Mouse (Mus musculus) MEL (cell line): ENCODE measurements around the gene Baiap2l2. TPM values are rescaled to one million over a fixed set of nuclear protein-coding genes. Genes with fewer than 3 reads are reported as not detected.

Source experiments
- DNase-seq: peaks from one replicate; pipeline ENCODE4 v3.0.0; 2011; ENCODE audit warnings: low read depth, low spot score
- H3K27ac ChIP-seq: 2 replicates; pipeline ENCODE4 v1.5.1; 2012; ENCODE audit warnings: low read depth, mild to moderate bottlenecking, control low read depth, low read length, moderate library complexity; ENCODE audit not compliant: control insufficient read depth
- H3K27me3 ChIP-seq, 2 experiments: fragments of 150-350 bp in 1 of 2; sonication (generic) in 1 of 2; 2 replicates each; pipeline ENCODE4 v1.6.1; 2012; ENCODE audit warnings: low read length in 2 of 2, mild to moderate bottlenecking in 2 of 2, improper control_type of control experiment in 1 of 2, moderate library complexity in 1 of 2; ENCODE audit not compliant: insufficient read depth in 2 of 2, control insufficient read depth in 1 of 2
- H3K36me3 ChIP-seq, 2 experiments: 2 replicates each; pipeline ENCODE4 v1.6.1; 2012 to 2014; ENCODE audit warnings: low read length in 2 of 2, improper control_type of control experiment in 1 of 2, inconsistent platforms in 1 of 2, mild to moderate bottlenecking in 1 of 2; ENCODE audit not compliant: insufficient read depth in 2 of 2, control insufficient read depth in 1 of 2
- H3K4me1 ChIP-seq, 2 experiments: fragments of 150-350 bp in 1 of 2; sonication (generic) in 1 of 2; 2 replicates each; pipeline ENCODE4 v1.6.1; 2012; ENCODE audit warnings: low read length in 2 of 2, improper control_type of control experiment in 1 of 2, mild to moderate bottlenecking in 1 of 2; ENCODE audit not compliant: insufficient read depth in 2 of 2, control insufficient read depth in 1 of 2
- H3K4me3 ChIP-seq, 2 experiments: fragments of 150-350 bp in 1 of 2; sonication (generic) in 1 of 2; 2 replicates each; pipeline ENCODE4 v1.5.1; 2012; ENCODE audit warnings: low read depth in 2 of 2, low read length in 2 of 2, mild to moderate bottlenecking in 2 of 2, moderate library complexity in 2 of 2, control low read depth in 1 of 2, improper control_type of control experiment in 1 of 2; ENCODE audit not compliant: control insufficient read depth in 1 of 2, insufficient read depth in 1 of 2
- H3K79me2 ChIP-seq: 2 replicates; pipeline ENCODE4 v1.6.1; 2012; ENCODE audit warnings: mild to moderate bottlenecking, low read length, moderate library complexity; ENCODE audit not compliant: control insufficient read depth, poor library complexity, insufficient read depth
- H3K9ac ChIP-seq: 2 replicates; pipeline ENCODE4 v1.6.1; 2012; ENCODE audit warnings: low read depth, mild to moderate bottlenecking, control low read depth, low read length, moderate library complexity; ENCODE audit not compliant: control insufficient read depth, poor library complexity, severe bottlenecking
- H3K9me3 ChIP-seq: fragments of 150-350 bp; sonication (generic); replicated peaks from 2 replicates; pipeline ENCODE4 v1.6.1; 2012; ENCODE audit warnings: mild to moderate bottlenecking, low read length, improper control_type of control experiment, moderate library complexity; ENCODE audit not compliant: insufficient read depth
- BHLHE40 ChIP-seq: IDR thresholded peaks from 2 replicates; pipeline ENCODE4 v1.6.1; 2012; ENCODE audit warnings: low read depth, mild to moderate bottlenecking, inconsistent platforms, low read length, improper control_type of control experiment, borderline replicate concordance
- CHD1 ChIP-seq: IDR thresholded peaks from 2 replicates; pipeline ENCODE4 v1.6.1; 2012; ENCODE audit warnings: low read depth, mild to moderate bottlenecking, inconsistent platforms, low read length, improper control_type of control experiment
- CHD2 ChIP-seq: IDR thresholded peaks from 2 replicates; pipeline ENCODE4 v1.6.1; 2011; ENCODE audit warnings: low read length, improper control_type of control experiment
- EP300 ChIP-seq, 2 experiments: IDR thresholded peaks; 2 replicates each; pipeline ENCODE4 v1.6.1; 2011; ENCODE audit warnings: improper control_type of control experiment in 2 of 2, low read length in 2 of 2, low read depth in 1 of 2, mild to moderate bottlenecking in 1 of 2
- ETS1 ChIP-seq: IDR thresholded peaks from 2 replicates; pipeline ENCODE4 v1.6.1; 2012; ENCODE audit warnings: low read depth, mild to moderate bottlenecking, inconsistent platforms, low read length, improper control_type of control experiment, moderate library complexity
- GABPA ChIP-seq: IDR thresholded peaks from 2 replicates; pipeline ENCODE4 v1.6.1; 2012; ENCODE audit warnings: low read depth, mild to moderate bottlenecking, inconsistent platforms, low read length, improper control_type of control experiment, moderate library complexity
- HCFC1 ChIP-seq: IDR thresholded peaks from 2 replicates; pipeline ENCODE4 v1.6.1; 2012; ENCODE audit warnings: low read depth, mild to moderate bottlenecking, inconsistent platforms, low read length, improper control_type of control experiment, moderate library complexity
- MAX ChIP-seq: IDR thresholded peaks from 2 replicates; pipeline ENCODE4 v1.6.1; 2011; ENCODE audit warnings: low read length, improper control_type of control experiment
- MAZ ChIP-seq: IDR thresholded peaks from 2 replicates; pipeline ENCODE4 v1.6.1; 2012; ENCODE audit warnings: low read depth, mild to moderate bottlenecking, inconsistent platforms, low read length, improper control_type of control experiment
- MEF2A ChIP-seq: IDR thresholded peaks from 2 replicates; pipeline ENCODE4 v1.6.1; 2014; ENCODE audit warnings: low read depth, mild to moderate bottlenecking, inconsistent platforms, low read length, improper control_type of control experiment; ENCODE audit not compliant: poor library complexity, insufficient replicate concordance, severe bottlenecking; ENCODE audit errors: extremely low read depth
- MXI1 ChIP-seq: IDR thresholded peaks from 2 replicates; pipeline ENCODE4 v1.6.1; 2011; ENCODE audit warnings: mild to moderate bottlenecking, low read depth, low read length, improper control_type of control experiment
- MYB ChIP-seq: IDR thresholded peaks from 2 replicates; pipeline ENCODE4 v1.6.1; 2011; ENCODE audit warnings: mild to moderate bottlenecking, low read depth, low read length, improper control_type of control experiment
- MYC ChIP-seq: IDR thresholded peaks from 2 replicates; pipeline ENCODE4 v1.6.1; 2011; ENCODE audit warnings: low read depth, mild to moderate bottlenecking, low read length, improper control_type of control experiment, moderate library complexity
- NELFE ChIP-seq: IDR thresholded peaks from 2 replicates; pipeline ENCODE4 v1.6.1; 2011; ENCODE audit warnings: low read depth, low read length, improper control_type of control experiment
- NRF1 ChIP-seq: IDR thresholded peaks from 2 replicates; pipeline ENCODE4 v1.6.1; 2014; ENCODE audit warnings: low read depth, mild to moderate bottlenecking, inconsistent platforms, low read length, improper control_type of control experiment, moderate library complexity; ENCODE audit not compliant: poor library complexity, insufficient read depth, severe bottlenecking
- POLR2A ChIP-seq, 2 experiments: IDR thresholded peaks; 2 replicates each; pipeline ENCODE4 v1.6.1; 2011 to 2012; ENCODE audit warnings: low read length in 2 of 2, mild to moderate bottlenecking in 2 of 2, control low read depth in 1 of 2, improper control_type of control experiment in 1 of 2, low read depth in 1 of 2, moderate library complexity in 1 of 2; ENCODE audit not compliant: control insufficient read depth in 1 of 2, insufficient read depth in 1 of 2, poor library complexity in 1 of 2
- SIN3A ChIP-seq: IDR thresholded peaks from 2 replicates; pipeline ENCODE4 v1.6.1; 2012; ENCODE audit warnings: low read length, improper control_type of control experiment, inconsistent platforms
- USF1 ChIP-seq: IDR thresholded peaks from 2 replicates; pipeline ENCODE4 v1.6.1; 2014; ENCODE audit warnings: low read depth, mild to moderate bottlenecking, inconsistent platforms, low read length, improper control_type of control experiment, moderate library complexity
- USF2 ChIP-seq, 2 experiments: IDR thresholded peaks; 2 replicates each; pipeline ENCODE4 v1.6.1; 2011 to 2012; ENCODE audit warnings: improper control_type of control experiment in 2 of 2, low read length in 2 of 2, borderline replicate concordance in 1 of 2, inconsistent platforms in 1 of 2, low read depth in 1 of 2, mild to moderate bottlenecking in 1 of 2; ENCODE audit not compliant: insufficient read depth in 1 of 2
- ZMIZ1 ChIP-seq: IDR thresholded peaks from 2 replicates; pipeline ENCODE4 v1.6.1; 2012; ENCODE audit warnings: low read depth, mild to moderate bottlenecking, inconsistent platforms, low read length, improper control_type of control experiment, moderate library complexity
- polyA plus RNA-seq, 2 experiments: library from polyadenylated mRNA; stranded (reverse) in 1 of 2; unstranded in 1 of 2; fragments of >175 nt in 1 of 2; fragments of >200 nt in 1 of 2; gene quantifications; 2 replicates each; pipeline versions ENCODE4 v1.2.1 to v1.2.4; 2012; ENCODE audit warnings: low replicate concordance in 2 of 2, low read depth in 1 of 2; ENCODE audit not compliant: insufficient read length in 2 of 2, insufficient read depth in 1 of 2, missing spikeins in 1 of 2
- total RNA-seq: library from RNA; depleted of rRNA; stranded (reverse); fragments of 300-350 nt; gene quantifications from 2 replicates; pipeline ENCODE4 v1.2.3, GENCODE M21; 2012

The Baiap2l2 gene
- total and polyA plus RNA-seq, 3 experiments, result 0.60 to 1.1 TPM; not detected in 1

DNA sequence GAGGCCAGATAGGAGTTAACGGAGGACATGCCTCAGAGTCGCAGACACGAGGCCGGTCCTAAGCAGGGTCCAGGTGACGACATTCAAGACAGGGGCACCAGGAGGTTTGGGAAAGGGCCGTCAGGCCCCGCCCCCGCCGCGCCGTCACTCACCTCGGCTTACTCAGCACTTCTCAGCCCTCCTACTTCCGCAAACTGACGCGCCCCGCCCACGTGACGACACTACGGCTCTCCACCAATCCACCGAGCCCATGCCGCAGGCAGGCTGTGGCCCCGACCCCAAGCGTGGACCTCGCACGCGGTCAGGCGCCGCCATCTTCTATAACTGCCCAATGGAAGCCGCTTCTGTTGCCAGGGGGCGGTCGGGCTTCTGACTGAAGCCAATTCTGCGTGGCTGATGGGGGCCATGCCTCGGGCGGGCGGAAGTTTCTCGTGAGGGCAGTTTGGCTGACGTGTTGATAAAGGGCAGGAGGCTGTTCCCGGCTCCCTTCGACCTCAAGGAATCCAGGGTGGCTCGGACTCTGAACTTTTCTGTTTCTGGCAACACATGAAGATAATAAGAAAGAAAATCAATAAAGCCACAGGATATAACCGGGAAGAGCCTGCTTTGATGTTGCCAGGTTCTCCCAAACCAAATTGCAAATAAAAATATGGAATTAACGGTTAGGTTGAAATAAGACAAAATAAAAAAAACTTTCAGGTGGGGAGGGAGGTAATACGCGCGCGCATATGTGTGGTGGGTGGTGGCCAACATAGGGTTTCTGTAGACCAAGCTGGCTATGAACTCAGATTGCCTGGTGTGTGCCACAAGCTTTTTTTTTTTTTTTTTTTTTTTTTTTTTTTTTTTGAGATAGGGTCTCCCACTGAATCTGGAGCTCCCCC lies 43.0 kb upstream of the Baiap2l2 start, which contains the start of gene Pla2g6 (continued):
- TF ChIP-seq MEF2A, result 0 out of 2 replicates have a peak, but pooled peaks have one; percentile 2
- TF ChIP-seq HCFC1, result peak; percentile 95
- TF ChIP-seq CHD1, result 0 out of 2 replicates have a peak, but pooled peaks have one; percentile 51
- peak; percentile 67 for TF ChIP-seq NELFE
- TF ChIP-seq MYB, result no peak
- TF ChIP-seq CHD2, result peak; percentile 18; the same call in 1 of the 2 replicates

DNA sequence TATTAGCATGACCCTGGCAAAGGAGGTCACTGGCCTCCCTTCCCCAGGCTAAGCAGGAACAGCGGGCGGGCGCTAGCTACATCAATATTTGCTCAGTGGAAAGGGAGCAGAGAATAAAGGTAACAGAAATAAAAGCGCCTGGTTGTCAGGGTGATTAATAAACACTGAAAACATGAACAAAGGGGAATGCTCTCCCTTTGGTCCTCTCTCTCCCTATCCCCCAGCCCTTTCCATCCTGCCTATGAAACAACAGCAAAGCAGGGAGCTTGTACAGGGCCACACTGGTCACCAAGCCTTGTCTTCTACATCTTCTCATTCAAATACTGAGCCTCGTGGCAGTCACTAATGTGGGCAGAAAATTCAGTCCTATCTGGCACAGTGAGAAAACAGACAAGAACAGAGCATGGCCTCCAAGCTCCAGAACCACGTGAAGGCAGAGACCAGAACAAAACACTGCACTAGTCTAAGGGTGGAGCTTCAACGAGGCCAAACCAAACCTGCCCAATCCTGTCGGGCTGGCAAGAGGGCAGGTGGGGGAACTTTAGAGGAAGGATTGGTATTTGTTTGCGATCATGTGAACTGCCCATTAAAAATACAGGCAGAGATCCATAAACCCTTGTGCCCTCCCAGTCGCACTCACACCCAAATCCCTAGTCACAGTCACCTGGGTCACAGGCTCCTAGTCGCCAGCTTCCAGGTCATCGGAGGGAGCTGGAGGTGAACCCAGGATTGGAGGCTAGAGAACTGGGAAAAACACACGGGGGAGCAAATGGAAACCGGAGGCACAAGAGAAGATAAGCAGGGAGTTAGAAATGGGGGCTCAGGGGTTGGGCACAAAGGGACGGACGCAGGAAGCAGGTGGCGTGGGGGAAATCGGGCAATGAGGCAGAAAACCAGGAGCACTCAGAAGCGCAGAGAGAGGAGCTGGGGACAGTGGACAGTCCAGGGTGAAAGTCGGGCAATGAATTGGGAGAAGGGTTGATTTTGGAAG lies 41.9 kb upstream of the Baiap2l2 start:
- Histone ChIP-seq H3K9me3 (no peaks in the 10 kb centered on the region), H3K79me2 (peaks cover 28% of the 10 kb centered on the region), H3K27me3 (no peaks in the 10 kb centered on the region), H3K4me3 (peak overlapping the region; percentile 75 to 99), H3K27ac (peak overlapping the region; percentile 89), H3K36me3 (peaks cover 0 to 28% of the 10 kb centered on the region in 2 experiments; a peak in 2 of 4 replicates), H3K9ac (peak overlapping the region; percentile 93), H3K4me1 (peaks cover 12 to 35% of the 10 kb centered on the region in 2 experiments)
- no peak for TF ChIP-seq EP300 (IDR thresholded peaks at IDR 0.05; ENCODE audit: low read depth in 1 of 2, low read length in 2 of 2)
- no peak for TF ChIP-seq NRF1
- no peak; the same call in 1 of the 2 replicates for TF ChIP-seq CHD1
- peak in 1 of 2 experiments; percentile 40; a peak in 1 of 4 replicates for TF ChIP-seq USF2 (IDR thresholded peaks at IDR 0.05; ENCODE audit: borderline replicate concordance in 1 of 2, insufficient read depth in 1 of 2, low read depth in 1 of 2, low read length in 2 of 2)
- no peak for TF ChIP-seq MAZ
- no peak for TF ChIP-seq MYB
- TF ChIP-seq MYC, result peak; percentile 92
- TF ChIP-seq MXI1, result peak; percentile 95
- TF ChIP-seq SIN3A, result peak; percentile 83
- no peak for TF ChIP-seq GABPA
- TF ChIP-seq USF1, result peak; percentile 80
- peak; percentile 38 to 62; a peak in 3 of 4 replicates for TF ChIP-seq POLR2A (IDR thresholded peaks at IDR 0.05; ENCODE audit: control insufficient read depth in 1 of 2, insufficient read depth in 1 of 2, low read depth in 1 of 2, low read length in 2 of 2, poor library complexity in 1 of 2)
- no peak for TF ChIP-seq ETS1
- no peak for TF ChIP-seq BHLHE40
- TF ChIP-seq ZMIZ1, result peak; percentile 42; the same call in 1 of the 2 replicates
- no peak for TF ChIP-seq MEF2A
- peak; percentile 92 for TF ChIP-seq MAX
- peak; percentile 83 for DNase-seq
